Mouse (Mus musculus) right cerebral cortex, postnatal 36 days (tissue): ENCODE data around the gene Plekhh3.
A peak's percentile ranks its signal among the peaks of the same experiment; 100 is the strongest.

Source experiments
- DNase-seq, 2 experiments: peaks; one replicate each; pipeline ENCODE4 v3.0.0; 2022; ENCODE audit warnings: low spot score in 2 of 2, mixed read lengths in 1 of 2

Gene Plekhh3

DNA sequence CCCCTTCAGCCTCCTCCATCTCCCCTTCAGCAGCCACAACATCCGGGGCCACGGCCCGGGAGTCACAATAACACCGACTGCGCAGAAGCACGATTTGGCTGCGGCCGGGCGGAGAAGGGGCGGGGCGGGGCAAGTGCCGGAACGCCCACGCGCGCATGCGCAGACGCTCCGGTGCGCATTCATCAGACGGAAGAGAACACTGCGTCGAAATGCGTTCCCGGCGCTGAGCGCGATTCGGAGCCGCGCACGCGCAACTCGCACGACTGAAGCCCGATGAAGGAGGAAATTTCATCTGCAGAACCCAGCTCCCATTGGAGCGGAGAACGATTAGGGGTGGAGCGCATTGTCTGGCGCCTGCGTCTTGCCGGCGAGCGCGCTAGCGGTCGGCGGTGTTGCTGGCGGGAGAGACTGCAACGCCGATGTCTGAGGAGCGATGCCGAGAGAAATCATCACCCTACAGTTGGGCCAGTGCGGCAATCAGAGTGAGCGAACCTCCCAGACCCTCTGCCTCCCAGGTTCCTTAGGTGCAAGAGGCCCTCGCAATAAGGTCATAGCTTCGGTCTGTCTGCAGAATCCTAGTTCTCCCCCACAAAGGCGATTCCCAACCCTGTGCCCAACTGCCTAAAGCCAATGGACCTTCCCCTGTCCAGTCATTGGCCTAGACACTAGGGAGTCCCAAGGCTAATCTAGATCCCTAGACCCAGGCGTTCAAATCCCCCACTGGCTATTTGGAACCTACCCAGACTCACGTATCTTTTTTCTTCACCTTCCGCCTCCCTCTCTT is 51.2 kb downstream of the Plekhh3 start, which contains the start of the genes Retreg3 and Tubg1:
Retreg3 (minus strand) TSS at position 133 of the 784 bp plus-strand sequence.
Tubg1 (plus strand) TSS at position 178 of the 784 bp plus-strand sequence.
- peak; percentile 98 for DNase-seq

GRCm38 (mm10) chr11:101119131-101119760 is 51.9 kb downstream of the Plekhh3 start:
- no peak for DNase-seq

DNA sequence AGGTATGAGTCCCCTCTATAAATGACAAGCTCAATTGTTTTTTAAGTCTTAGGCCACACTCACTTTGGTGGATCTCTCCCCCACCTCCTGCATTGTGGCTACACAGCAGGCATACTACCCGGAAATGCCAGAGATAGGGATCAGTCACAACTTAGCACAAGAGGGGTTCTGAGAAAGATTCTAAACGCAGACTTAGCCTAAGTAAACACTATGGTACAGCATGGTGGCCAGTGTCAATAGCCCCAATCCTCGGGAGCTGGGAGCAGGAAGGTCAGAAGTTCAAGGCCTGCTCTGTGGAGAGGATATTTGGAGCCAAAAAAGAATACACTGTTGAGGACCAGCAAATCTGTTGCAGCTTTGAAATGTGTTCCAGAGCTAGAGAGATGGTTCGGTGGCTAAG is 53.0 kb downstream of the Plekhh3 start:
- no peak for DNase-seq

DNA sequence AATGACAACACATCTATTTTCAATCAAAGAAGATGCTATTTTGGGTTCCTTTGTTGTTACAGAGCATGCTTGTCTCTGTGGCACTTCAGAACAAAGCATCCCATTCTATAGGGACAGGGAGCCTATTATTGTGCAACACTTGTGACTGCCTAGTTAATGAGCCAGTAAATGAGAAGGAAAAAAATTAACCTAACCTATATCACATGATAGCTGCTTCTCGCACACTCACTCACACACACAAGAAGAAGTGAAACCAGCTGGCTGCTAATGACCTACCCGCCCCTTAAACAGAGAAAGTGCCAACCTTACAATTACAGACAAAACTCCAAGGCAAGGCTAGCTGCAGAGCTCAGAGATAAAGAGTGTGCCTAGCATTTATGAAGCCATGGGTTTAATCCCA is 55.6 kb downstream of the Plekhh3 start:
- DNase-seq = no peak
